Mouse (Mus musculus) olfactory bulb, adult 2 months (tissue): ENCODE data around the gene P3h3. TPM values are rescaled to one million over a fixed set of nuclear protein-coding genes. Genes with fewer than 3 reads are reported as not detected.
A peak's percentile ranks its signal among the peaks of the same experiment; 100 is the strongest.

ENCODE experiments used
- H3K27ac ChIP-seq: fragments of 200-500 bp; 2 replicates; pipeline ENCODE4 v1.5.1; 2012; ENCODE audit warnings: low read depth, low read length; ENCODE audit not compliant: insufficient read depth
- H3K4me1 ChIP-seq: fragments of 200-500 bp; 2 replicates; pipeline ENCODE4 v1.6.1; 2012; ENCODE audit warnings: low read length; ENCODE audit not compliant: control insufficient read depth, insufficient read depth
- H3K4me3 ChIP-seq: fragments of 200-500 bp; 2 replicates; pipeline ENCODE4 v1.5.1; 2012; ENCODE audit warnings: mild to moderate bottlenecking, low read depth, low read length, moderate library complexity; ENCODE audit not compliant: insufficient read depth
- CTCF ChIP-seq: fragments of 200-500 bp; IDR thresholded peaks from 2 replicates; pipeline ENCODE4 v1.5.1; 2012; ENCODE audit warnings: low read depth, mild to moderate bottlenecking, low read length, moderate library complexity; ENCODE audit not compliant: insufficient read depth
- POLR2A ChIP-seq: fragments of 200-500 bp; IDR thresholded peaks from 2 replicates; pipeline ENCODE4 v1.6.1; 2012; ENCODE audit warnings: mild to moderate bottlenecking, low read depth, low read length, moderate library complexity; ENCODE audit not compliant: insufficient read depth
- WGBS: fragments of 180-500 bp; shearing (Covaris S2); methylation state at CpG from one replicate; pipeline ENCODE4 v1.1.7; 2018; 5-methylcytosine and 5-hydroxymethylcytosine counted together
- polyA plus RNA-seq: library from polyadenylated mRNA; stranded (reverse); fragments of >200 nt; gene quantifications from 2 replicates; pipeline ENCODE4 v1.2.4, GENCODE M21; 2012; ENCODE audit warnings: low replicate concordance; ENCODE audit not compliant: missing spikeins, insufficient read depth, insufficient read length

The P3h3 gene
- polyA plus RNA-seq, 1 experiment: not detected

DNA sequence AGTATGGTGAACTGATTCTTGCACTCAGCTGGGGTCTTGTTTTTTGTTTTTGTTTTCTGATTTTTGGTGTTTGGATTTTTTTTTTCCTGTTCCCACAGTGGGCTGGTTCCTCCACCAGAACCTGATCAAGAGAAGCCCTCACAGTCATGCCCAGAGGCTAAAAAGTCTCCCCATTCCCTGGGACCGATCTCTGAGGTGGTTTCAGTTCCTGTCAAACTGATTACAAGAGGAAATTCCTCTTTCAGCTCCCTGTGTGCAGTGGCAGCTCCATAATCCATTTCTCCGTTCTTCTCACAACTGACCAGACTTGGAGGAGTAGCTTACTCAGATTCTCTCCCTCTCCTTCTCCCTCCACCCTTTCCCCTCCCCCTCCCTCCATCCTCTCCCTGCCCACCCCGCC lies 16.8 kb upstream of the P3h3 start:
- 50% methylated on average over 3 of the region's 3 CpGs for WGBS
- no peaks in the 10 kb centered on the region for H3K4me1 ChIP-seq
- TF ChIP-seq POLR2A: no peak
- TF ChIP-seq CTCF: no peak
- no peak overlapping the region for H3K4me3 ChIP-seq
- no peak overlapping the region for H3K27ac ChIP-seq

DNA sequence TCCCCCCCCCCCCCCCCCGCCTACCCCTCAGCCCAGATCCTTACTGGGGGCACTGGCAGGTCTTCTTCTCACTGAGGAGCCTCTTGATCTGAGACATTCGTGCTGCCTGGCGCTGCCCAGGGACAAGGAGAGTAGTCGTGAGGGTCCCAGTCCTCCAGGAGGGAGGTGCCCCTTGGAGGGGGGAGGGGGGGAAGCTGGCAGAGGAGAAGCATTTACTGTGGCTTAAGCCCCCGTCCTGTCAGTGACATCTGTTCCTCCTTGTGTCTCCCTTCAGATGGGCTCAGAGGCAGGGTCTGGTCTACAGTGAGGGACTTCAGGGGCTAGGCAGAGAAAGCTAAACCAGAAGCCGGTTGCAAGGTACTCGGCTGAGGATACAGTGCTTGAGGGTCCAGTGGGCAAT lies 9.0 kb upstream of the P3h3 start:
- H3K27ac ChIP-seq: no peak overlapping the region
- H3K4me3 ChIP-seq: no peak overlapping the region
- H3K4me1 ChIP-seq: peaks cover 22% of the 10 kb centered on the region
- TF ChIP-seq POLR2A: no peak
- no peak for TF ChIP-seq CTCF
- 71% methylated on average over 7 of the region's 7 CpGs for WGBS

DNA sequence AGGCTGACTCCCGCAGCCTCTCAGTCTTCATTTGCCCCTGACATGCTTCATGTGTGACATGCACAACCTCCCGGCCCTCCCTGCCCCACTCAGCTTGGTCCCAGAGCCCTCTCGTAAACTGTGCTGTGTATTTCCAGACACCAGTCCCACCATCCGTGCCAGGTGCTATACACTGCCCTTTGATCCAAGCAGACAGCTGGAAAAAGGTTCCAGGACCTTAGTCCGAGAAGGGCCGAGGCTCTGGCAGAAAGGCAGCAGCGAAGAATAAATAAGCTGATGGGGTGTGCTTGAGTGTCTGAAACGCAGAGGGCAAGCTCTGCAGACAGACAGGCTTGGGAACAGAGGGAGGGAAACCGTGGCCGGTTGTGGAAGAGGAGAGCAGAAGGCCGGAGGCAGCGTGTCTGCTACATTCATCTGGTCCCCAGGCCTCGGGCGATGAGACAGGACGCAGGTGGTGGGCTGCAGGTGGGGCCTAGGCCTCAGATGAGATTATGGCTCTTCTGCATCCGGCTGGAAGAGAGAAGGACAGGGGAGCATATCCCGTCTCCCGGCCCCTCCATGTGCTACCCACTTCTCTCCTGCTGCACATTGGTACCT lies 8.3 kb upstream of the P3h3 start:
- peak overlapping the region; percentile 85; the same call in 1 of the 2 replicates for H3K27ac ChIP-seq
- peaks cover 29% of the 10 kb centered on the region for H3K4me1 ChIP-seq
- WGBS: 72% methylated on average over 18 of the region's 18 CpGs

GRCm38 (mm10) chr6:124863658-124864298 lies 6.2 kb upstream of the P3h3 start, which contains the start of gene Gpr162:
Gene Gpr162, minus strand, starts transcription at chr6:124863983.
- Histone ChIP-seq H3K4me1 (peaks cover 46% of the 10 kb centered on the region), H3K4me3 (peak within 1 kb of the TSS; percentile 73), H3K27ac (peak within 1 kb of the TSS; percentile 99)
- WGBS: under 1% methylated on average over 43 of the region's 43 CpGs
- TF ChIP-seq CTCF (no peak), POLR2A (peak; percentile 33; the same call in 1 of the 2 replicates)

More for the DNA sequence above, 8.3 kb upstream of the P3h3 start:
- no peak for TF ChIP-seq CTCF
- no peak overlapping the region for H3K4me3 ChIP-seq

GRCm38 (mm10) chr6:124863125-124863657 lies 5.6 kb upstream of the P3h3 start:
- Histone ChIP-seq H3K27ac (peak overlapping the region; percentile 99), H3K4me3 (peak overlapping the region; percentile 73), H3K4me1 (peaks cover 51% of the 10 kb centered on the region)
- WGBS: under 1% methylated on average over 15 of the region's 16 CpGs
- TF ChIP-seq POLR2A: no peak
- TF ChIP-seq CTCF: no peak; the same call in 1 of the 2 replicates

DNA sequence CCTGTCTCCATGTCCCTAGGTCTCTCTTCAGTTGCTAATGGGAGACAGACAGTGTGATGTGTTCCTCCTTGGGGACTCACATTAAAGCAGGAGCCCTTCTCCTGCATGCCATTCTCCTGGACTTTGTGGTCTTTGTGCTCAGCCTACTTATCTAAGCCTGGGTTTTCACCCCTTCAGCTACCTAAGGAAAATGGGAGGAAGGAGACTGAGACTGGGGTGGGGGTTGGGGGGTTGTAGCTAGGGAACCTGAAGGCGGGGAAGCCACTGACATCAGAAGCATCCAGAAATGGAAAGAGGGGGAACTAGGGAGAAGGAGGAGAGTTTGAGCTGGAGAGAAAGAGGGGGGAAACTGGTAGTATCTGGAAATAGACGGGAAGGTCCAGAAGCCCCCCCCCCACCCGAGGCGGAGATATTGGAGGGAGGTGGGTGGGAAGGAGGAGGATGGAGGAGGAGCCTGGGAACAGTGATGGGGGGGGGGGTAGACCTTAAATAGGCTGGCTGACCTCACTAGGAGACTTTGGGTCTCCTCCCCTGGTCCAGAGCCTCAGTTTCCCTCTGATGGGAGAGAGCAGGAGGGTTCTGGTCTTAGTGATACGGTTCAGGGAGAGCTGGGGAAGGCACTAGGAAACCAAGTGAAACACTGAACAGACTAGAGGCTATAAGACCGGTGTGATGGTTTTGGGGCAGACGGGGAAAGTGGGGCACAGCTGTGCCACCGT lies 5.0 kb upstream of the P3h3 start:
- TF ChIP-seq POLR2A (no peak), CTCF (no peak)
- H3K27ac ChIP-seq: peak overlapping the region; percentile 99
- 3% methylated on average over 8 of the region's 8 CpGs for WGBS
- H3K4me1 ChIP-seq: peaks cover 55% of the 10 kb centered on the region
- H3K4me3 ChIP-seq: peak overlapping the region; percentile 73

DNA sequence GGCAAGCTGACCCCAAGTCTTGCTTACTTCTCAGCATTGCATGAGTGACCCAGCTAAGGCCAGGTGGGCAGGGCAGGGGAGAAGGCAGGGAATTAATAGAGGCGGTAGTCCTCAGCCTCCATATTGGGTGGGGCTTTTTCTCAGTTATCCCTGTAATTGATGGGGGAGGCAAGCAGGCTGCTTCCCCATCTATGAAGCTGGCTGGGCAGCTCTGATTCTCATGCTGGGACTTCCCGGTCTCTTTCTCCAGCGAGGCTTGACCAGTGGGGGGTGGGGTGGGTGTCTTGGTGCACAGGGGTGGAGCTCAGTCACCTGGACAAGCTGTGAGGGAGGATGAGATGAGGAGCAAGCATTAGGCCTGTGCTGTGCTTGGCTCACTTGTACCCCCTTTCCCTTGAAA lies 4.2 kb upstream of the P3h3 start:
- Histone ChIP-seq H3K4me3 (peak overlapping the region; percentile 73), H3K4me1 (peaks cover 55% of the 10 kb centered on the region), H3K27ac (peak overlapping the region; percentile 65)
- TF ChIP-seq CTCF (no peak), POLR2A (no peak)
- 23% methylated on average over 3 of the region's 3 CpGs for WGBS

GRCm38 (mm10) chr6:124861266-124861665 lies 3.7 kb upstream of the P3h3 start:
- 57% methylated on average over 19 of the region's 19 CpGs for whole genome bisulfite sequencing
- H3K27ac ChIP-seq: peak overlapping the region; percentile 41
- H3K4me1 ChIP-seq: peaks cover 55% of the 10 kb centered on the region
- TF ChIP-seq CTCF: no peak
- TF ChIP-seq POLR2A: no peak
- peak overlapping the region; percentile 22 for H3K4me3 ChIP-seq

GRCm38 (mm10) chr6:124860511-124860910 lies 3.0 kb upstream of the P3h3 start:
- 55% methylated on average over 9 of the region's 9 CpGs for WGBS
- Histone ChIP-seq H3K27ac (no peak overlapping the region; the same call in 1 of the 2 replicates), H3K4me3 (no peak overlapping the region), H3K4me1 (peaks cover 53% of the 10 kb centered on the region)
- TF ChIP-seq POLR2A (no peak), CTCF (no peak)
